Mouse (Mus musculus): ENCODE measurements around the gene Rfc4. TPM values are rescaled to one million over a fixed set of nuclear protein-coding genes. Genes with fewer than 3 reads are reported as not detected.
"Not testable (repeated sequence)": the region's sequence is repeated elsewhere in the genome, so short reads cannot be mapped to it uniquely, and the experiment has no call there.

Gene Rfc4
- polyA plus RNA-seq, 1 experiment from 2014 or later = 137 TPM

DNA sequence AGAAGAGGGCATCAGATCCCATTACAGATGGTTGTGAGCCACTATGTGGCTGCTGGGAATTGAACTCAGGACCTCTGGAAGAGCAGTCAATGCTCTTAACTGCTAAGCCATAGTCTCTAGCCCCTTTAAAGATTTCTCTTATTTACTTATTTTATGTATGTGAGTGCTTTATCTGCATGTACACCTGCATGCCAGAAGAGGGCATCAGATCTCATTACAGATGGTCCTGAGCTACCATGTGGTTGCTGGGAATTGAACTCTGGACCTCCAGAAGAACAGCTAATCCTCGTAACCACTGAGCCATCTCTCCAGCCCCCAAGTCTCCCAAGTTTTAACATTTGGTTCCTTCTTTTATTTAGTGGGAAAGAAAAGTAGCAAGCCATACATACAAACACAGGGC lies 39.0 kb downstream of the Rfc4 start:
- not testable (repeated sequence) for H3K9me3 ChIP-seq (replicated peaks); H3K4me3 ChIP-seq (replicated peaks); H3K27ac ChIP-seq (replicated peaks); H3K4me1 ChIP-seq (replicated peaks); H3K27me3 ChIP-seq; H3K4me2 ChIP-seq; ATAC-seq (ENCODE audit: insufficient read depth); H3K36me3 ChIP-seq (replicated peaks); H3K9ac ChIP-seq
- WGBS (ENCODE audit: insufficient replicate concordance) = 43% methylated on average over 1 of the region's 1 CpGs

GRCm38 (mm10) chr16:23087712-23088111 lies 39.8 kb downstream of the Rfc4 start:
- not testable (repeated sequence) for H3K4me3 ChIP-seq (replicated peaks); H3K27me3 ChIP-seq; H3K27ac ChIP-seq (replicated peaks); ATAC-seq (ENCODE audit: insufficient read depth); H3K9ac ChIP-seq; H3K4me1 ChIP-seq (replicated peaks); H3K4me2 ChIP-seq; H3K9me3 ChIP-seq (replicated peaks); H3K36me3 ChIP-seq (replicated peaks)
- WGBS (ENCODE audit: insufficient replicate concordance) = 15% methylated on average over 4 of the region's 4 CpGs

DNA sequence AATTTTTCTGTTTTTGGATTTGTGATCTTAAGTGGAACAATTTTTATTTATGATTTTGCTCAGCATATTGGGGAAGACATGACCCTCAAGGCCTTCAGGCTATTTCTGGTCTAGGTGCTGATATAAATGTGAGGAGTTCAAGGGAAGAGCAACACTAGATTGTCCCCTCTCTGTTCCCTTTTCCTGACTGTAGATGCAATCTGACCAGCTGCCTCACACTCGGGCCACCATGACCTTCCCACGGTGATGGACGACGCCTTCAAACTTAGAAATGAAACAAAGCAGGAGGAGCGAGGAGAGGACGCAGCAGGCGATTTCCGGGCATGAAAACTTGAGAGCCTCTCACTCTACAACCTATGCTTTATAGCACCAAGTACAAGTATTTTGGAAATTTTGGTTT lies 40.4 kb downstream of the Rfc4 start:
- 49% methylated on average over 8 of the region's 8 CpGs for WGBS (ENCODE audit: insufficient replicate concordance)

GRCm38 (mm10) chr16:23077516-23077915 lies 50.0 kb downstream of the Rfc4 start:
- not testable (repeated sequence) for ATAC-seq (ENCODE audit: insufficient read depth); H3K4me1 ChIP-seq (replicated peaks); H3K9ac ChIP-seq; H3K4me3 ChIP-seq (replicated peaks); H3K27me3 ChIP-seq; H3K4me2 ChIP-seq; H3K9me3 ChIP-seq (replicated peaks); H3K27ac ChIP-seq (replicated peaks); H3K36me3 ChIP-seq (replicated peaks)
- 68% methylated on average over 6 of the region's 6 CpGs for WGBS (ENCODE audit: insufficient replicate concordance)

More for the DNA sequence above, 40.4 kb downstream of the Rfc4 start:
- not testable (repeated sequence) for H3K9me3 ChIP-seq (replicated peaks); H3K4me3 ChIP-seq (replicated peaks); H3K36me3 ChIP-seq (replicated peaks); H3K27me3 ChIP-seq; H3K27ac ChIP-seq (replicated peaks); ATAC-seq (ENCODE audit: insufficient read depth); H3K4me2 ChIP-seq; H3K4me1 ChIP-seq (replicated peaks); H3K9ac ChIP-seq

Small RNA genes lying within 50 kb of the gene (microRNA-seq; reads per million reads assigned to microRNA genes)
- gene Gm49346 = not detected

Other genes starting within 250 kb of the Rfc4 start
- gene Ahsg, start 236.5 kb downstream of the Rfc4 start, polyA plus RNA-seq (2015; fragmentation: Nextera tagmentation; extraction: Ambion mirVana) = 2,676 and 4,109 TPM in 2 replicates
- 7.3 and 12.9 TPM in 2 replicates for gene Fetub, start 209.4 kb downstream of the Rfc4 start, polyA plus RNA-seq (2015; fragmentation: Nextera tagmentation; extraction: Ambion mirVana)
- gene Hrg, start 176.7 kb downstream of the Rfc4 start, polyA plus RNA-seq (2015; fragmentation: Nextera tagmentation; extraction: Ambion mirVana) = 2.2 and 4.9 TPM in 2 replicates
- 66.0 and 93.3 TPM in 2 replicates for gene Kng2, start 98.3 kb downstream of the Rfc4 start, polyA plus RNA-seq (2015; fragmentation: Nextera tagmentation; extraction: Ambion mirVana)
- gene Kng1, start 69.9 kb downstream of the Rfc4 start, polyA plus RNA-seq (2015; fragmentation: Nextera tagmentation; extraction: Ambion mirVana) = 918 and 1,131 TPM in 2 replicates
- gene Eif4a2, start 20.3 kb downstream of the Rfc4 start, polyA plus RNA-seq (2015; fragmentation: Nextera tagmentation; extraction: Ambion mirVana) = 58.3 and 60.6 TPM in 2 replicates
- gene Adipoq, start 18.8 kb upstream of the Rfc4 start, polyA plus RNA-seq (2015; fragmentation: Nextera tagmentation; extraction: Ambion mirVana) = not detected in 2 replicates
- gene St6gal1, start 97.0 kb upstream of the Rfc4 start, polyA plus RNA-seq (2015; fragmentation: Nextera tagmentation; extraction: Ambion mirVana) = 12.9 and 15.4 TPM in 2 replicates

All from liver, embryonic 15.5 days (tissue).